Mouse (Mus musculus): ENCODE results near the gene Mas1.

- no peak for TF ChIP-seq POLR2A (IDR thresholded peaks at IDR 0.05; ENCODE audit: low read depth, low read length)
- peak; percentile 36; the same call in 1 of the 2 replicates for TF ChIP-seq CTCF (IDR thresholded peaks at IDR 0.05; ENCODE audit: extremely low read depth, insufficient read length, insufficient replicate concordance, low read depth, low read length)
These were observed 9.9 kb downstream of the Mas1 start for GRCm38 (mm10) chr17:12858072-12858471.
